Mouse (Mus musculus) limb, embryonic 13.5 days (tissue): ENCODE data around the gene Pzp. TPM values are rescaled to one million over a fixed set of nuclear protein-coding genes. Genes with fewer than 3 reads are reported as not detected.
A peak's percentile ranks its signal among the peaks of the same experiment; 100 is the strongest.

ENCODE experiments used
- ATAC-seq: fragments of 200-750 bp; cut with Nextera tagmentation; 2 replicates; pipeline ENCODE4 v1.8.0; 2017; ENCODE audit warnings: low read depth, moderate number of reproducible peaks, moderate TSS enrichment; ENCODE audit not compliant: low FRiP score
- H3K27ac ChIP-seq: fragments of 300-500 bp; sonication (generic); 2 replicates; pipeline ENCODE4 v1.5.1; 2015; ENCODE audit warnings: inconsistent platforms, mild to moderate bottlenecking, moderate library complexity
- H3K27me3 ChIP-seq: fragments of 300-500 bp; sonication (generic); 2 replicates; pipeline ENCODE4 v1.6.1; 2015; ENCODE audit warnings: mild to moderate bottlenecking, inconsistent platforms
- H3K36me3 ChIP-seq: fragments of 300-500 bp; sonication (generic); 2 replicates; pipeline ENCODE4 v1.6.1; 2015; ENCODE audit warnings: inconsistent platforms, mild to moderate bottlenecking, moderate library complexity
- H3K4me1 ChIP-seq: fragments of 300-500 bp; sonication (generic); 2 replicates; pipeline ENCODE4 v1.6.1; 2015; ENCODE audit warnings: inconsistent platforms
- H3K4me2 ChIP-seq: fragments of 300-500 bp; sonication (generic); replicated peaks from 2 replicates; pipeline ENCODE4 v1.6.1; 2015; ENCODE audit warnings: inconsistent platforms, mild to moderate bottlenecking, moderate library complexity
- H3K4me3 ChIP-seq: fragments of 300-500 bp; sonication (generic); 2 replicates; pipeline ENCODE4 v1.5.1; 2015; ENCODE audit warnings: moderate library complexity, mild to moderate bottlenecking, inconsistent platforms
- H3K9ac ChIP-seq: fragments of 300-500 bp; sonication (generic); 2 replicates; pipeline ENCODE4 v1.6.1; 2015; ENCODE audit warnings: mild to moderate bottlenecking, inconsistent platforms
- H3K9me3 ChIP-seq: fragments of 300-500 bp; sonication (generic); 2 replicates; pipeline ENCODE4 v1.6.1; 2016; ENCODE audit warnings: inconsistent platforms
- WGBS: fragments of 180-500 bp; shearing (Covaris S2); methylation state at CpG from one replicate; pipeline ENCODE4 v1.1.7; 2015; 5-methylcytosine and 5-hydroxymethylcytosine counted together
- polyA plus RNA-seq: library from polyadenylated mRNA; unstranded; fragments of >200 nt; fragmentation: Nextera tagmentation; extraction: Ambion mirVana; gene quantifications from 2 replicates; pipeline ENCODE4 v1.2.1, GENCODE M21; 2015

Gene Pzp
- polyA plus RNA-seq, 1 experiment from 2014 or later = not detected

DNA sequence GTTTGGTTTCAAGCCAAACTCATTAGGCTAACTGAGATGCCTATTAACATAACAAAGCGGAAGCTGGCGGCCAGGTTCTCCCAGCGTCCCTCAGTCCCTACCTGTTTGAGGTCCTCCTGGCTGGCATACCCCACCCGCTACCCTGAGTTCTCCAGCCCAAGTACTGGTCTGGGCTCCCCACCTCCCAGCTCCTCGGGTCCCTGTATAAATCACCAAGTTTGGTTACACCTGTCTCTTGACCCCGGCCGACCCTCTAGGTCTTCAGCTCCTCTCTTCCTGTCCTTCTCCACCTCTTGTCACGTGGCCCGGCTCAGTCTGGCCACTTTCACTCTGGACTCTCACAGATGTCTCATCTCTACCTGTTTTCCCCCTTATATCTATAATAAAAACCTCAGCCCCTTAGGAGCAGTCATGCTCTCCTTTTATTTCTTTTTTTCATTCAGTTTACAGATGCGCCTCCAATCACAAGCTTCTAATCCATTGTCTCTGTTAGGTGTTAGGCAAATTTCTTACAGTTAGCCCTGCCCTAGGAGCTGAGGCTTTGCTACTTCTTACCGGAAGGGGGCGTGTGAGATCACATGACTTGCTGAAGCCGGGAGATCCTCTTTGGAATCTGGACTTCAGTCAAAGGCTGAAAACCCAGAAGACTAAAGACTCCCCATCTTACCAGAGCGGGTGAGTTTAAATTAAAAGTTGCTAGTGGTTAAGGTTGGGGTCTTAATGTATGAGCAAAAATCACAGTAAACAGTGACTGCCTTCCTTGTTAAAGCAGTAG is 80.6 kb downstream of the Pzp start:
- no peak overlapping the region for H3K4me3 ChIP-seq
- 0 out of 2 replicates have a peak, but pooled peaks have one; percentile 52 for ATAC-seq
- no peaks in the 10 kb centered on the region for H3K27me3 ChIP-seq
- H3K36me3 ChIP-seq = no peaks in the 10 kb centered on the region
- peak overlapping the region; percentile 27 for H3K4me2 ChIP-seq
- H3K4me1 ChIP-seq = no peaks in the 10 kb centered on the region
- no peak overlapping the region for H3K27ac ChIP-seq
- no peaks in the 10 kb centered on the region for H3K9me3 ChIP-seq
- 13% methylated on average over 14 of the region's 14 CpGs for WGBS
- no peak overlapping the region for H3K9ac ChIP-seq

DNA sequence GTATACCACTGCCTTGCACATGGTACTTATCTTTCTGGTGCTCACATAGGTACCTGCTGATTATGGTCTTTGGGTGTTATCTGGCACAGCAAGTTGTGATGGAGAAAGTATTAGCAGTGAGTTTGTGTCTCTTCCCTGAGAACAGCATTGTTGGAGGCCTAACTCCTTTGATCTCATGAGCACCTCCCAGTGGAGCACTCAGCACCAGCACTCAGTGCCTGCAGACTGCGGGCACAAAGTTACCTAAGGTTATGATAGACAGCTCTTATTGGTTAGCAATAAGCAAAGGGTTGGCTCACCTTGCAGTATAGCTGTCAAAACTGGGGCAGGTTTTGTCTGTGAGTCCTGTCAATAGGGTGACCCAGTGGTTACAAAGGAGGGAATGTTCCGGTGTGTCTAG is 86.3 kb downstream of the Pzp start:
- Histone ChIP-seq H3K4me2 (no peak overlapping the region), H3K9me3 (no peaks in the 10 kb centered on the region), H3K9ac (no peak overlapping the region), H3K4me3 (no peak overlapping the region), H3K36me3 (peaks cover 14% of the 10 kb centered on the region), H3K27me3 (no peaks in the 10 kb centered on the region), H3K4me1 (peaks cover 21% of the 10 kb centered on the region), H3K27ac (no peak overlapping the region)
- WGBS = 92% methylated on average over 2 of the region's 2 CpGs
- ATAC-seq = no peak

DNA sequence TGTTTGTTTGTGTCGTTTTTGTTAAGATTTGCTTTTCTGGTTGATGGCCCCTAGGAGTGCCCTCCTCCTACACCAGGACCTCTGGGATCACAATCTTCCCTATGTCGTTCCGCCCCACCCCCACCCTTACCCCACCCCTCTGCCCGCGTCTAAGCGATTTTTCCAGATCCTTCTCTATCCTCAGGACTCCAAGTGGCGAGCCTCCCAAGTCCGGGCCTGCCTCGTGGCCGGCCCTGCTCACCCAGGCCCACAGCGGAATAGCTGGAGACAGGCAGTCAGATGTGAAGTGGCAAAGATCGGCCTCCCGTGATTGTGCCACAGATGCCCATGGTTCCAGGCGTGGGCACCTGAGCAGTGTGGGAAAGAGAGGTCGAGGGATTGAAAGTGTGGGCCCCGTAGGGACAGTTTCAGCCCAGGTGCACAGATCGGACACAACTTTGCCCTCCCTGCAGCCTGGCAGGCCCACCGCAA is 87.6 kb downstream of the Pzp start:
- 18% methylated on average over 18 of the region's 18 CpGs for WGBS
- ATAC-seq = peak; percentile 73
- Histone ChIP-seq H3K4me1 (peaks cover 21% of the 10 kb centered on the region), H3K27me3 (no peaks in the 10 kb centered on the region), H3K9ac (peak overlapping the region; percentile 66), H3K36me3 (peaks cover 27% of the 10 kb centered on the region), H3K4me2 (peak overlapping the region; percentile 84), H3K4me3 (peak overlapping the region; percentile 97), H3K9me3 (no peaks in the 10 kb centered on the region), H3K27ac (peak overlapping the region; percentile 82)

DNA sequence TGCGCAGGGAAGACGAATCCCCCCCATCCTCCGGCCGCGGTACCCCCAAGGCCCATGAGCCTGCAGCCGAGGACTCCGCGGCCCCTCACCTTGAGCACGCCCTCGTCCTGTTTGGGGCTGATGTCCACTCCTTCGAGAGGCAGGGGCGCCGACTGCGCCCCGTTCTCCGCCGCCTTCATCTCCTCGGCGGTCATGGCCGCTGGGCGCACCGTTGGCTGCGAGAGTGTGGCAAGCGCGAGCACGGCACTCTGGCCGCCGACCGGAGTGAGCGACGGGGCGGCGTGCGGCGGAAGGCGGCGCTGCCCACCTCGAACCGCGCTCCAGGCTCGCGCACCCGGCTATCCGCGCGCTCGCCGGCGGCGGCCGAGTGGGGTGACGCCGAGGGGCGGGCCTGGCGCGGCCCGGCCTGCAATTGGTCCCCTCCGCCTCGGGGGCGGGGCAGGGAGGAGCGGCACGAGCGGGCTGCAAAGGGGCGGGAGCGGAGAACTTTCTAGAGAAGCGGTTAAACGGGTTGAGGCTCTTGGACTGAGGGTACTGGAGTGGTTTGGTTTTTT is 88.1 kb downstream of the Pzp start, which contains the start of gene Fkbp4:
TSS of gene Fkbp4 (minus strand) at position 361 of the 554 bp plus-strand sequence.
- Histone ChIP-seq H3K36me3 (peaks cover 32% of the 10 kb centered on the region), H3K4me3 (peak within 1 kb of the TSS; percentile 97), H3K4me1 (peaks cover 21% of the 10 kb centered on the region), H3K27me3 (no peaks in the 10 kb centered on the region), H3K9me3 (no peaks in the 10 kb centered on the region), H3K27ac (peak within 1 kb of the TSS; percentile 90), H3K4me2 (peak within 1 kb of the TSS; percentile 84), H3K9ac (peak within 1 kb of the TSS; percentile 96)
- WGBS = under 1% methylated on average over 67 of the region's 67 CpGs
- peak; percentile 94 for ATAC-seq

DNA sequence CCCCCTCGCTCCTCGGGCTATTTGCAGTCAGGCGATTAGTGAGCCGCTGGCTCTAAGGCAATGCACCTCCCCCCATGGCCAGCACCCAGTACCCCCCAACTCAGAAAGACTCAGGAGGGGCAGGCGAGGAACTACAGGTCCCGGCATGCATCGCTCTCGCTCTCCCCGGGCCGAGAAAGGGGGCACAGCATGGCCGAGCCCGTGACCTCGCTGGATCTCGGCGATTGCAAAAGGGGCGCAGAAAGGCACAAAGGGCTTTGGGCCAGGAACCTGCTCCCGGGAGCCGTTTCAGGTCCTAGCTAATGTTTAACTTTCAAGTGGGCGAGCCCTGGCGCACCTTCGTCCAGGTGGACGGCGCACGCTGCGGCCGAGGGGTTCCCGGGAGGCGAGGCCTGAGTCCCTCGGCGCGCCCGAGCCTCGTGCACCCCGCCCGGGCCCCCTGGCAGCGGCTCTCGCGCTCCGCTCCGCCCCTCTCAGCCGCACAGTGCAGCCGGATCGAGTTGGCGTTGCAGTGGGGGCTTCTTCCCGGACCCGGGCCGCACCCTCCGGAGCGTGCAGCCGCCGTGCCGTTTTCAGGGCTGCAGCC is 88.7 kb downstream of the Pzp start:
- Histone ChIP-seq H3K27ac (peak overlapping the region; percentile 90), H3K4me3 (peak overlapping the region; percentile 97), H3K27me3 (no peaks in the 10 kb centered on the region), H3K9me3 (no peaks in the 10 kb centered on the region), H3K36me3 (peaks cover 38% of the 10 kb centered on the region), H3K9ac (peak overlapping the region; percentile 96), H3K4me2 (peak overlapping the region; percentile 84), H3K4me1 (peaks cover 21% of the 10 kb centered on the region)
- ATAC-seq = peak; percentile 65
- WGBS = under 1% methylated on average over 52 of the region's 52 CpGs

DNA sequence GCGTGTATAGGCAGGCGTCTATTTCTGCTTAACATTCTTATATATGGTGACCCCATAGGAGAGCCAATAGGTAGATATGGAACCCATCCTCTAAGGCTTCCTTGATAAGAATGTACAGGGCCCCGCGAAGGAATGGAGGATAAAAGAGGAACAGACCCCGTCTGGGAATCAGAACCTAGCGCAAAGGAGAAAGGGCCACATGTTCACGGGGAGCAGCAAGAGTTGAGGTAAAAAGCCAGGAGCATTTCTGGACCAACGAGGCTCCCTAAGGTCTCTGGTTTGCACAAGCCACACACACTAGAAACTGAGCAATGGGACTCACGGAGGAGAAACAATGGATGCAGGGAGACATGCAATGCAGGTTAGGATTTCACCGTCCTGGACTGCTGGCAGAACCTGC is 89.2 kb downstream of the Pzp start:
- WGBS = 3% methylated on average over 10 of the region's 10 CpGs
- Histone ChIP-seq H3K27me3 (no peaks in the 10 kb centered on the region), H3K27ac (peak overlapping the region; percentile 90; the same call in 1 of the 2 replicates), H3K9me3 (no peaks in the 10 kb centered on the region), H3K4me3 (peak overlapping the region; percentile 97), H3K36me3 (peaks cover 44% of the 10 kb centered on the region), H3K4me2 (peak overlapping the region; percentile 84), H3K9ac (peak overlapping the region; percentile 96), H3K4me1 (peaks cover 21% of the 10 kb centered on the region)
- ATAC-seq = no peak

DNA sequence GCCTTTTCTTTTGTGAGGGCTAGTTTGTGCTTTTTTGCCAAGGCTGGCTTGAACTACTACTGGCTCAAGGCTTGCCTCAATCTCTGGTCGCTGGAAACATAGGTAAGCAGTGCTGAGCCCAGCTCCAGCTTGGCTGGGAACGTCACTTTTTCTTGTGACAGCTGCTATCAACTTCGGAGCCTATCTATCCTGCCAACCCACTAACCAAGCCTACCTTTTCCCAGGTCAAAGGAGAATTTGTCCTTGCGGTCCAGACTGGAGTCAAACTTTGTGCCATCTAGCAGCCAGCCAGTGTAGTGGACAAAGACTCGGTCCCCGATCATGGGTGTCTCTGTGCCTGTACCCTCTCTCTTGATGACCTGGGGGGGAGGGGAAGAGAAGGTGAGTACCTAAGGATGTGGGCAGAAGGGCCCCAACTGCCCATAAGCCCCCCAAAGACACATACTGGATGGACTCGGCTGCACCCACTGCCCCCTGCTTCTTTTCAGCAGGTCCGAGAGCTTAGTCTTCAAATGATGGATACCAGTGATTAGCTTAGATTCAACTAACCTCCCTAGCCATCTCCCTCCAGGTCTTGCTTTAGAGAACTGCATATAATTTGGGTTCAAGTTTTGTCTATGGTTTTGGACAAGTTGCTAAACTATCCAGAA is 90.0 kb downstream of the Pzp start:
- Histone ChIP-seq H3K4me3 (peak overlapping the region; percentile 97), H3K4me2 (peak overlapping the region; percentile 84), H3K27ac (no peak overlapping the region), H3K9me3 (no peaks in the 10 kb centered on the region), H3K4me1 (peaks cover 21% of the 10 kb centered on the region), H3K27me3 (no peaks in the 10 kb centered on the region), H3K36me3 (peaks cover 52% of the 10 kb centered on the region), H3K9ac (peak overlapping the region; percentile 96; the same call in 1 of the 2 replicates)
- 91% methylated on average over 8 of the region's 8 CpGs for WGBS
- no peak for ATAC-seq

DNA sequence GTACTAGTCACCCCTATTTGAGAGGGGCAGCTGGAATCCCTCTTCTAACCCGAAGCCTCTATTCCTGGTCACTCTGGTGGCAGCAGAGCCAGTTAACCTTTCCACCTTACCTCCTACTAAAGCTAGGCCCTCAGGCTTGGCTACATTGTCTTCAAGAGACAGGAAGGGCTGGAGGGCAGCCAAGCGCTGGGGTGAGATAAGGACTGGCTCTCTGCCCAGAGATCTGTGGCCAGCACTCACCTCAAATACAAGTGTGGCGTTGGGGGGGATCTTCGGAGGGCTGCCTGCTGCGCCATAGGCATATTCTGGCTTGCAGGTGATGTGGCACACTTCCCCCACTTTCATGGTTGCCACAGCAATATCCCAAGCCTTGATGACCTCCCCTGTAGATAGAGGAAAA is 91.0 kb downstream of the Pzp start:
- no peak overlapping the region for H3K9ac ChIP-seq
- no peak for ATAC-seq
- no peak overlapping the region for H3K27ac ChIP-seq
- H3K27me3 ChIP-seq = no peaks in the 10 kb centered on the region
- H3K4me2 ChIP-seq = no peak overlapping the region
- 86% methylated on average over 5 of the region's 5 CpGs for WGBS
- H3K4me3 ChIP-seq = no peak overlapping the region
- H3K4me1 ChIP-seq = peaks cover 21% of the 10 kb centered on the region
- H3K36me3 ChIP-seq = peaks cover 62% of the 10 kb centered on the region
- no peaks in the 10 kb centered on the region for H3K9me3 ChIP-seq

Other genes starting within 250 kb of the Pzp start
- gene Tead4, start 225.9 kb downstream of the Pzp start, polyA plus RNA-seq = 4.2 and 5.4 TPM in 2 replicates
- 24.0 and 26.3 TPM in 2 replicates for gene Tulp3, start 170.9 kb downstream of the Pzp start, polyA plus RNA-seq
- 157 and 161 TPM in 2 replicates for gene Rhno1, start 163.8 kb downstream of the Pzp start, polyA plus RNA-seq
- 29.3 and 32.8 TPM in 2 replicates for gene Foxm1, start 163.8 kb downstream of the Pzp start, polyA plus RNA-seq
- 0.34 and 0.49 TPM in 2 replicates for gene Tex52, start 151.3 kb downstream of the Pzp start, polyA plus RNA-seq
- gene Gm44596, start 151.2 kb downstream of the Pzp start, polyA plus RNA-seq = not detected in 2 replicates
- gene Nrip2, start 127.4 kb downstream of the Pzp start, polyA plus RNA-seq = 5.9 and 6.9 TPM in 2 replicates
- 41.1 and 41.3 TPM in 2 replicates for gene Itfg2, start 101.8 kb downstream of the Pzp start, polyA plus RNA-seq
- 434 and 451 TPM in 2 replicates for gene Fkbp4, start 88.0 kb downstream of the Pzp start, polyA plus RNA-seq
- not detected in 2 replicates for gene A2ml1, start 54.9 kb upstream of the Pzp start, polyA plus RNA-seq
- gene Klrb1a, start 96.8 kb upstream of the Pzp start, polyA plus RNA-seq = not detected in 2 replicates
- not detected in 2 replicates for gene Clec2h, start 135.7 kb upstream of the Pzp start, polyA plus RNA-seq
- not detected in 2 replicates for gene Klrb1, start 196.3 kb upstream of the Pzp start, polyA plus RNA-seq